Mouse (Mus musculus) limb, embryonic 11.5 days (tissue): ENCODE results near the gene Prkca. TPM values are rescaled to one million over a fixed set of nuclear protein-coding genes. Genes with fewer than 3 reads are reported as not detected.

Source experiments
- ATAC-seq: fragments of 200-750 bp; cut with Nextera tagmentation; 2 replicates; pipeline ENCODE4 v1.8.0; 2017; ENCODE audit warnings: low read depth; ENCODE audit not compliant: insufficient number of reproducible peaks, low FRiP score, low TSS enrichment
- DNase-seq: peaks from one replicate; pipeline ENCODE4 v3.0.0-alpha.2; 2015; ENCODE audit warnings: low spot score
- H3K27ac ChIP-seq: fragments of 300-500 bp; sonication (generic); replicated peaks from 2 replicates; pipeline ENCODE4 v1.5.1; 2014; ENCODE audit warnings: low read depth, mild to moderate bottlenecking, low read length
- H3K27me3 ChIP-seq: fragments of 300-500 bp; sonication (generic); 2 replicates; pipeline ENCODE4 v1.6.1; 2014; ENCODE audit warnings: mild to moderate bottlenecking, low read length, mixed read lengths; ENCODE audit not compliant: control insufficient read depth, insufficient read depth
- H3K36me3 ChIP-seq: fragments of 300-500 bp; sonication (generic); 2 replicates; pipeline ENCODE4 v1.6.1; 2014; ENCODE audit warnings: mild to moderate bottlenecking, low read length, moderate library complexity, mixed read lengths; ENCODE audit not compliant: control insufficient read depth, insufficient read depth
- H3K4me1 ChIP-seq: fragments of 300-500 bp; sonication (generic); 2 replicates; pipeline ENCODE4 v1.6.1; 2014; ENCODE audit warnings: low read length, mixed read lengths; ENCODE audit not compliant: control insufficient read depth, insufficient read depth
- H3K4me2 ChIP-seq: fragments of 300-500 bp; sonication (generic); 2 replicates; pipeline ENCODE4 v1.6.1; 2014; ENCODE audit warnings: low read depth, mild to moderate bottlenecking, moderate library complexity; ENCODE audit not compliant: severe bottlenecking
- H3K4me3 ChIP-seq: fragments of 300-500 bp; sonication (generic); 2 replicates; pipeline ENCODE4 v1.5.1; 2014; ENCODE audit warnings: low read depth, low read length
- H3K9ac ChIP-seq: fragments of 300-500 bp; sonication (generic); 2 replicates; pipeline ENCODE4 v1.6.1; 2014; ENCODE audit warnings: mild to moderate bottlenecking, low read length
- H3K9me3 ChIP-seq: fragments of 300-500 bp; sonication (generic); 2 replicates; pipeline ENCODE4 v1.6.1; 2016; ENCODE audit warnings: low read length; ENCODE audit not compliant: control insufficient read depth
- WGBS: fragments of 180-500 bp; shearing (Covaris S2); extraction: QIAGEN DNeasy Blood & Tissue Kit; methylation state at CpG from one replicate; pipeline ENCODE4 v1.1.7; 2014; 5-methylcytosine and 5-hydroxymethylcytosine counted together
- microRNA-seq: library from miRNA; unstranded; fragments of <30 nt; microRNA quantifications from one replicate; pipeline ENCODE4, GENCODE M21; 2016
- polyA plus RNA-seq: library from polyadenylated mRNA; unstranded; fragments of >200 nt; fragmentation: Nextera tagmentation; extraction: Ambion mirVana; gene quantifications from 2 replicates; pipeline ENCODE4 v1.2.1, GENCODE M21; 2014

Gene Prkca
- polyA plus RNA-seq, 1 experiment from 2014 or later = 6.3 TPM

GRCm38 (mm10) chr11:107891377-107891776 is 452.4 kb downstream of the Prkca start:
- no peaks in the 10 kb centered on the region for H3K9me3 ChIP-seq
- H3K4me3 ChIP-seq = no peak overlapping the region
- H3K36me3 ChIP-seq = no peaks in the 10 kb centered on the region
- no peaks in the 10 kb centered on the region for H3K4me1 ChIP-seq
- ATAC-seq (no peak), DNase-seq (no peak)
- H3K27ac ChIP-seq = no peak overlapping the region
- H3K27me3 ChIP-seq = no peaks in the 10 kb centered on the region
- H3K4me2 ChIP-seq = no peak overlapping the region
- 90% methylated on average over 3 of the region's 3 CpGs for WGBS
- no peak overlapping the region for H3K9ac ChIP-seq

DNA sequence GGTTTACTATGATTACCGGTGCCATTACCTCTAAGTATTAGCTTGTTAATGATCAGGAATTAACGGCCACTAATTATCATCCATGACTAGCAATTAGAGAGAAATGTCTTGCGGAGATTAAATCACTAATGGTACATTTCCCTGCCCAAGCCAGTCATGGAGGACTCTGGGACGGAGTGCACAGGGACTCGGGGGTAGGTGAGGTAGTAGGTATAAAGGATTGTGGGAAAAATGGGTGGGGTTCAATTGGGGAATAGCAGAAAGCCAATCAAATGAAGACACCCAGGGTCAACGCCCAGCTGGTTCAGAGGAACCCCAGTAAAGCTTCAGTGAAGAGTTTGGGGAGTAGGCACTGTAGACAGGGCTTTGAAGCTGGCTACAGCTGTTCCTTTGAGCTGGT is 456.4 kb downstream of the Prkca start:
- H3K27ac ChIP-seq = no peak overlapping the region
- H3K4me2 ChIP-seq = no peak overlapping the region
- H3K4me3 ChIP-seq = no peak overlapping the region
- 84% methylated on average over 6 of the region's 6 CpGs for WGBS
- no peak overlapping the region for H3K9ac ChIP-seq
- H3K9me3 ChIP-seq = no peaks in the 10 kb centered on the region
- no peaks in the 10 kb centered on the region for H3K4me1 ChIP-seq
- no peak for ATAC-seq
- DNase-seq = no peak
- no peaks in the 10 kb centered on the region for H3K36me3 ChIP-seq
- no peaks in the 10 kb centered on the region for H3K27me3 ChIP-seq

Small RNA genes lying within 50 kb of the gene (microRNA-seq; reads per million reads assigned to microRNA genes)
- not detected for gene Mir7223

Other genes starting within 250 kb of the Prkca start
- not detected in 2 replicates for gene Apoh, start 574 bp downstream of the Prkca start, polyA plus RNA-seq
- 12.0 and 14.0 TPM in 2 replicates for gene Cep112, start 81.3 kb upstream of the Prkca start, polyA plus RNA-seq